Mouse (Mus musculus) fibroblast of lung, adult 2 months (primary cell): ENCODE measurements at regions not wholly inside any gene's neighbourhood (a gene's known extent, or its start where the extent isn't known, plus 50 kb on each side); places are given as distances from the start of the nearest gene placed in this dataset.

Experiments
- DNase-seq: peaks from one replicate; pipeline ENCODE4 v3.0.0-alpha.2; 2011; ENCODE audit warnings: low read depth

DNA sequence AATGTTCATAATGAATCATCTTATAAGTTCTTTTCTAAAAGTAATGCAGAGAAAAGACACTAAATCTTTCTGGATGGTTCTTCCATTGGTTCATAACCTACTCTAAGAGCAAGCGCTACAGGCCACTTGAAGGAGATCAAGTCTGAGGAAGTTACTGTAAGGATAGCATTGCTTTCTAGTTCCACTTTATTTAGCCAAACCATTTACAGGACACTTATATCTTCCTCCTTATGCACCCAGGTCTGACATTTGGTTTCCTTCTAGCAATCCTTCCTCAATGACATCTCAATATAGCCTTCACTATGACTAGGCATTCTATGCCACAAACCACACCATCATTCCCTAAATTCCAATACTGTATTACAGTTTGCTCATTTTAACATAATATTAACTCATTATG, 316.0 kb downstream of the Gm11361 start:
- DNase-seq: no peak

DNA sequence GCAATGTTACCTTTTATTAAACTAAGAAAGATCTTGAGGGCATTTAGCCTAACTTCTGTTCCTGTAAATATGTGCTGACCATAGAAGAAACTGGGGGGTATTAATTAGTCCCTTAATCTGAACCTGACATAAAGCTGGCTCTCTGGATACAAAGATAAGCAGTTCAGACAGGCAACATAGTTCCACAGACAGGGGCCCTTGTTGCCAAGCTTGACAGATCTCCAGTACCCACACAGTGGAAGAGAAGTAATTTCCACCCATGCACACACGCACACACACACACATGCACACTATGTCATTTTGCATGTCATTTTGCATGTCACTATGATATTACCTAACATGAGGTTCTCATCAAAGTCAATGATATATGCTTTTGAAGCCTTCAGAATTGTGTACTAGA, 315.1 kb downstream of the Gm11361 start:
- DNase-seq: no peak

DNA sequence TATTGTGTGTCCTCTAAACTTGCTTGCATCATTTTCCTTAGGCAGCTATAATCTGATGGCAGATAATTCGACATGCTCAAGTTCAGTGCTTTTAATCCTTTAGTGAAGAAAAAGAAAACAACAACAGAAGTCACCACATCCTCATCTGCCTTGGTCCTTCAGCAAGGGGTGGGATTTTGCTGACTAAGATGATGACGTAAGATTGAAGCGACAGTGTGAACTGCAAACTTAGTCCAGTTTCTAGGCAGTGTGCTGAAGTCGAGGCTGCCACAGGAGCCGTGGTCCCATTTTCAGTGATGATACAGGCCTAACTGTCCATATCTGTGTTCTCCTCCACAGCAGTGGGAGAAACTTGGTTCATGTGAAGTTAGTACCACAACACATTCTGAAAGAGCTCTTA, 314.4 kb downstream of the Gm11361 start:
- no peak for DNase-seq

GRCm38 (mm10) chr13:28563585-28563984, 306.3 kb downstream of the Gm11361 start:
- DNase-seq: no peak

- no peak for DNase-seq
Measured at GRCm38 (mm10) chr13:28560081-28560480, 302.8 kb downstream of the Gm11361 start.

GRCm38 (mm10) chr13:28557032-28557570, 299.8 kb downstream of the Gm11361 start:
- DNase-seq: no peak

- DNase-seq: no peak
Measured at GRCm38 (mm10) chr13:28556385-28556938, 299.1 kb downstream of the Gm11361 start.

GRCm38 (mm10) chr13:28554143-28554830, 297.0 kb downstream of the Gm11361 start:
- DNase-seq: no peak

GRCm38 (mm10) chr13:28552974-28553750, 295.8 kb downstream of the Gm11361 start:
- no peak for DNase-seq

GRCm38 (mm10) chr13:28551555-28551954, 294.2 kb downstream of the Gm11361 start:
- DNase-seq: no peak

DNA sequence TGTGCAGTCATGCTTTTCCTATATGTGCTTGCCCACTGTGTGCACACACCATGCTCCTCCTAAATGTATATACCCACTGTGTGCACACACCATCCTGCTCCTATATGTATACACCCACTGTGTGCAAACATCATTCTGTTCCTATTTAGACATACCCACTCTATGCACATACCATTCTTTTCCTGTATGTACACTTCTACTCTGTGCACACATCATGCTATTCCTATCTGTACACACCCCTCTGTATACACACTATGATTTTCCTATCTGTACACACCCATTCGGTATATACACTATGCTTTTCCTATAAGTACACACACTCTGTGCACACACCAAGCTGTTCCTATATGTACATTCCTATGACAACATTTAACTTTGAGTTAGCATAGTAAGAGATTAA, 288.5 kb downstream of the Gm11361 start:
- DNase-seq: no peak

- DNase-seq: no peak
Measured at GRCm38 (mm10) chr13:28545337-28545736, 288.0 kb downstream of the Gm11361 start.

- DNase-seq: no peak
Measured at GRCm38 (mm10) chr13:28544819-28545180, 287.5 kb downstream of the Gm11361 start.

- peak; percentile 94 for DNase-seq
Measured at GRCm38 (mm10) chr13:28544003-28544818, 286.9 kb downstream of the Gm11361 start.

GRCm38 (mm10) chr13:28541607-28542006, 284.3 kb downstream of the Gm11361 start:
- no peak for DNase-seq

- no peak for DNase-seq
Measured at GRCm38 (mm10) chr13:28533080-28533479, 275.8 kb downstream of the Gm11361 start.

GRCm38 (mm10) chr13:28532278-28532677, 274.9 kb downstream of the Gm11361 start:
- DNase-seq: peak; percentile 90

- DNase-seq: no peak
Measured at GRCm38 (mm10) chr13:28531534-28531999, 274.2 kb downstream of the Gm11361 start.

DNA sequence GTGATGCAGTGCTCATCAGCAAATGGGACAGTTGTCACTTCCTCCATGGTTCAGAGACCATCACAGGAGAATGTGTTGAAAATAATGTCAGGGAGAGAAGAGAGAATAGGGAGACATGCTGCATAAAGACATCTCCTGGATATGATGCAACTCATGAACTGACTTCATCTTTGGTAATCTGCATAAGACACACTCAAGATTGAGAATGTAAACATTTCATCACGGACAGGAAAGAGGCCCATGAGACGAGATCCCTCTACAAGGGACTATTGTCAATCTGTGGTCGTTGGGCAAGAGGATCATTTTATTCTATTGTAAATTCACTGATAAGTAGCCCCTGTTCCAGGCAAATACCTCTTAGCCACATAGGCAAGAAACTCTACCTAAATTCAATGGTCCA, 273.6 kb downstream of the Gm11361 start:
- DNase-seq: no peak

DNA sequence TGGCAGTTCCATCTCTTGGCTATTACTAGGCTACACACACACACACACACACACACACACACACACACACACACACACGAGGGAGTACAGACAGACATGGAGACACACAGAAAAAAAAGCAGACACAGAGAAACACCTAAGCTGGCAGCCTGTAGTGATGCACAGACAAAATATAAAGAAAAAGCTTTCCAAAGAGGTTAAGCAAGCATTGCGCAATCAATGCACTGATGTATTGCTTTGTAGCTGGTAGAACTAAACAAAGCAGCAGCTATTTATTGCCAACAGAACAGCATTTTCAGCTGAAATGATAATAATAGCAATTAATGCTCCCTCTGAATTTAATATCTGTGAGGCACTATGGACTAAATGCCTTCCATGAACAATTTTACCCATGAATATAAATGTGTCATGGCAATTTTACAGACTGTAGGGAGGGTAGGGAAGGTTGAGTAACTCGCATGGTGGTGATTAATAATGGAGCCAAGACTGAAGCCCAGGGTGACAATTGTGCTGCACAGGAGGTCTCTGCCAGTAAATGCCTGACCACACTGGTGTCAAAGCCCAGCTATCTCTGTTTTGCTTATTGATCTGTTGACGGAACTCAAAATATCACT, 271.7 kb downstream of the Gm11361 start:
- no peak for DNase-seq

DNA sequence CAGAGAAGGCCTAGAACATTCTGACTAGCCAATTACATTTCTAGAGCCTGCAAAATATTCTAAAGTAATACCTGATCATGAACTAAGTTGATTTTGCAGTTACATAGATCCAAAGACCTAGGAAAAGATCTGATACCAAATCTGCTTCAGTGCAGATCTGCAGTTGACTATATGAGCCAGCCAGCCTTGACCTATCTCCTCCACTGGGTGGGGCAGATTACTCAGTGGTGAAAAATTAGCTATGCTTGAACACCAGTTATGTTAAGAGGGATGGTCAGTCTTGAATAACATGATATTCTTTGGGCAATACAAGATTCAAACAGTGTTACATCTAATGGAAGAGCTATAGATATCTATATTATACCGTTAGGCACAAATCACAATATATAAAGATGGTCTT, 269.0 kb downstream of the Gm11361 start:
- no peak for DNase-seq

DNA sequence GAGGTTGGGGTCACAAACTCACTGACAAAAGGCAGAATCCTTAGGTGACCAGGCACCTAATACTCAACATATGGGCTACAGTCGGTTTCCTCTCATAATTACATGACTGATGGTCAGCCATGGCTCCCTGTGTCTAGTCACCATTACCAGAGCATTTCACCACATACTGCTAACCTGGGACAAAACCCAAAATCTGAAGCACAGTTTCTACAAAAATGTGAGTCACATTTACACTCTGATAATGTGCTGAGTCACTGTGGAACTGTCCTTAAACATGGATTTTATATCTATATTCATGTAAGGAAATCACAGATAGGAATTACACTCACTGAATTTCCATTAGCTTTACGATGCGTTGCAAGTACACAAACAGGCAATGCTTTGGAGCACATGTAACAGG, 267.1 kb downstream of the Gm11361 start:
- DNase-seq: no peak
